Mouse (Mus musculus) ES-E14 (cell line): ENCODE measurements around the gene Mmgt2.

ENCODE experiments used
- CHD2 ChIP-seq: IDR thresholded peaks from 2 replicates; pipeline ENCODE4 v1.6.1; 2014; ENCODE audit warnings: mild to moderate bottlenecking, low read depth, low read length, inconsistent platforms
- HCFC1 ChIP-seq: IDR thresholded peaks from 2 replicates; pipeline ENCODE4 v1.6.1; 2012; ENCODE audit warnings: low read length, inconsistent platforms, borderline replicate concordance; ENCODE audit not compliant: insufficient read depth
- MAFK ChIP-seq: IDR thresholded peaks from 2 replicates; pipeline ENCODE4 v1.6.1; 2014; ENCODE audit warnings: mild to moderate bottlenecking, low read depth, low read length, inconsistent platforms; ENCODE audit not compliant: insufficient read depth
- ZC3H11A ChIP-seq: IDR thresholded peaks from 2 replicates; pipeline ENCODE4 v1.6.1; 2012; ENCODE audit warnings: low read depth, mild to moderate bottlenecking, inconsistent platforms, low read length, borderline replicate concordance
- ZNF384 ChIP-seq: IDR thresholded peaks from 2 replicates; pipeline ENCODE4 v1.6.1; 2012; ENCODE audit warnings: low read depth, low read length, inconsistent platforms

DNA sequence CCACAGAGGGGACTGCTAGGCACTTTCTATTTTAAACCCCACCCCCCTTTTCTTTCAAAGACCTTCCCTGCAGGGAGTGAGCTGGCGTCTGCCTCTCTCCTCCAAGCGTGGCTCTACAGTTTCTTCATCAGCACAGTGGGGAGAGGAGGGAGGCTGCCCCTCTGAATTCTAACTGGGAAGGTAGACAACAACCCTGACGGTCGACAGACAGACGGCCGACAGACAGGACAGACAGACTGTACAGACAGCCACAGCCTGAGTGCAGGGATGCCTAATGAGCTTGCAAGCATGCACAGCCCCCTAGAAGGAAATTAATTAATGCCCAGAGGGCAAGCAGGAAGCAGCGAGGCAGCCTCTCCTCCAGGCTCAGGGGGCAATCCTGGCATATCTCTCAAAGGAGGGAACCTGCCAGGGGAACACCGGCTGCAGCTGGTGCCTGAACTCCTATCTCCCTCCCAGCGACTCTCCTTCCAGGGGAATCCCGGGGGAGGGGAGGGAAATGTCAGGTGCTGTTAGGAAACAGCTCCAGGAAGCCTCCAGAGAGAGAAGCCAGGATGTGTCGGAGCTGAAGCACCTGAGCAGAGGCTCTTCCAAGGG, 18.1 kb upstream of the Mmgt2 start:
- TF ChIP-seq MAFK (no peak), ZC3H11A (no peak), CHD2 (no peak), HCFC1 (no peak), ZNF384 (no peak)
